Mouse (Mus musculus) neural tube, embryonic 15.5 days (tissue): ENCODE measurements around the gene Lrfn1. TPM values are rescaled to one million over a fixed set of nuclear protein-coding genes. Genes with fewer than 3 reads are reported as not detected.
A peak's percentile ranks its signal among the peaks of the same experiment; 100 is the strongest.

ENCODE experiments used
- ATAC-seq: fragments of 200-750 bp; cut with Nextera tagmentation; 2 replicates; pipeline ENCODE4 v1.8.0; 2017; ENCODE audit warnings: mild to moderate bottlenecking, moderate TSS enrichment, moderate library complexity; ENCODE audit not compliant: low FRiP score
- H3K27ac ChIP-seq: fragments of 300-500 bp; sonication (generic); replicated peaks from 2 replicates; pipeline ENCODE4 v1.5.1; 2015; ENCODE audit warnings: mild to moderate bottlenecking, inconsistent platforms
- H3K27me3 ChIP-seq: fragments of 300-500 bp; sonication (generic); replicated peaks from 2 replicates; pipeline ENCODE4 v1.6.1; 2015; ENCODE audit warnings: inconsistent platforms
- H3K36me3 ChIP-seq: fragments of 300-500 bp; sonication (generic); 2 replicates; pipeline ENCODE4 v1.6.1; 2015; ENCODE audit warnings: inconsistent platforms
- H3K4me1 ChIP-seq: fragments of 300-500 bp; sonication (generic); 2 replicates; pipeline ENCODE4 v1.6.1; 2015; ENCODE audit warnings: inconsistent platforms
- H3K4me2 ChIP-seq: fragments of 300-500 bp; sonication (generic); 2 replicates; pipeline ENCODE4 v1.6.1; 2015; ENCODE audit warnings: inconsistent platforms, mild to moderate bottlenecking, moderate library complexity
- H3K4me3 ChIP-seq: fragments of 300-500 bp; sonication (generic); replicated peaks from 2 replicates; pipeline ENCODE4 v1.5.1; 2015; ENCODE audit warnings: mild to moderate bottlenecking, inconsistent platforms
- H3K9ac ChIP-seq: fragments of 300-500 bp; sonication (generic); replicated peaks from 2 replicates; pipeline ENCODE4 v1.6.1; 2015; ENCODE audit warnings: mild to moderate bottlenecking, inconsistent platforms
- H3K9me3 ChIP-seq: fragments of 300-500 bp; sonication (generic); replicated peaks from 2 replicates; pipeline ENCODE4 v1.6.1; 2016; ENCODE audit warnings: inconsistent platforms
- WGBS: fragments of 180-500 bp; shearing (Covaris S2); methylation state at CpG from one replicate; pipeline ENCODE4 v1.1.7; 2015; ENCODE audit warnings: mixed read lengths; 5-methylcytosine and 5-hydroxymethylcytosine counted together
- polyA plus RNA-seq: library from polyadenylated mRNA; unstranded; fragments of >200 nt; fragmentation: Nextera tagmentation; extraction: Ambion mirVana; gene quantifications from 2 replicates; pipeline ENCODE4 v1.2.1, GENCODE M21; 2015

Lrfn1 gene
- 16.0 and 18.7 TPM in 2 replicates for polyA plus RNA-seq

DNA sequence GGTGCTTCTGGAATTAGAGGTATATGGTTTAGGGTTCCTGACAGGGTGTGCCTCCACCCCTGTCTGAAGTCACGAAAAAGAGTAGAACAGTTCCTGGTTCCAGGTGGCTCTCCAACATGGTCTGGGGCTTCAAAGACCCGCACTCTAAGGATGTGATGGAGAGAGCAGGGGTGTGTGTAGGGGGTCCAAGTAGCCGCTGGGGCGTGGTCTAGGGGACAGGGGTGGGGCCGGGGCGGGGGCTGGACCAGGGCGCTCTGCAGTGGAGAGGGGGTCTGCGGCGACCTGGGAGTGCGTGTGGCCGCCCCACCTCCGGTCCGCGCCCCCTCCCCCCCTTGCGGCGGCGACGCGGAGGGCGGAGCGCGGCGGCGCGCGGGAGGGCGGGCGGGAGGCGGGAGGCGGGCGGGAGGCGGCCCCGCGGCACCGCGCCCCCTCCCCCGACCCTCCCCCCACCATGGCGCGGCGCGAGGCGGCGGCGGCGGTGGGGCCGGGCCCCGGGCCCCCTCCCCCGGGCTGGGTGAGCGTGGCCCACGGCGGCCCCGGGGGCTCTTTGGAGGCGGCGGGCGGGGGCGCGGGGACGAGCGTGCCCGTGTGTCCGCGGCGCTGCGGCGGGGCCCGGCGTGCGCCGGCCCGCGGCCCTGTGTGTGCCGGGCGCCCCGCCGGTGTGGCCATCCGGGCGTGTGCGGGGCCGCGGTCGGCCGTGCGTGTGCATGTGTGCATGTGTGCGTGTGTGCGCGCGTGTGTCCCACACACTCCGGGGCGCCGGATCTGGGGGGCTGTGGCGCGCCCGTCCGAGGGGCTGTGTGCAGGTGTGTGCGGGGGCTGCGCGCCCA, at the start of gene Lrfn1:
Gene Lrfn1, plus strand, starts transcription at position 450 of the 830 bp plus-strand sequence.
- H3K36me3 ChIP-seq: peaks cover 20% of the 10 kb centered on the region
- WGBS: under 1% methylated on average over 19 of the region's 97 CpGs
- H3K4me3 ChIP-seq: peak within 1 kb of the TSS; percentile 82
- H3K9me3 ChIP-seq: no peaks in the 10 kb centered on the region
- peak; percentile 77 for ATAC-seq
- no peaks in the 10 kb centered on the region for H3K27me3 ChIP-seq
- H3K27ac ChIP-seq: peak within 1 kb of the TSS; percentile 81
- peak within 1 kb of the TSS; percentile 89 for H3K9ac ChIP-seq
- peaks cover 23% of the 10 kb centered on the region for H3K4me1 ChIP-seq
- H3K4me2 ChIP-seq: peak within 1 kb of the TSS; percentile 80

DNA sequence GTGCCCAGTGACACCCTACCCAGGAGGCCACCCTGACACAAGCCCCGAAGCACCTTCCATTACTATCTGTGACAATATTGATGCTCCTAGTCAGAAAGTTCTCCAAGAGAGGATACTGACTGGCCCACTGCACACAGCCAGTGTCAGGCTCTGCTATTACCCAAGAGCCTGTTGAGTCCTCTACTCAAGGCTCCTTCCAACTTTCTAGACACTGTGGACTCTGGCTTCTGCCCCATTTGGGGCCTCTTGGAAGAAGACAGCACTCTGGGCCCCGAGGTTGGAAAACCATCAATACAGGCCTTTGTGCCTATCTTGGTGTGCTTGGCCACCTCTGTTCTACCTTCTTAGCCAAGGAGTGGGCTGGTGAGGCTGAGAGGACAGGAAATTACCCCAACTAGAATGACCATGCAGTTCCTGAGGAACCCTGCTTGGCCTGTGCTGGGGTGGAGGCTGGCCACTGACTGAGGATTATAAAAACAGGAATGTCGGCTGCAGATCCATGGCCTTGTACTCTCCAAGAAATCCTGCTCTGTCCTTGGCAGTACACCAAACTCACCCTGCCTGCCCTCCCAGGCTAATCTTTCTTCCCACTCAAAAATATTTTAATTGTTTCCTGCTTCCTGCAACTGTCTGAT, 40.8 kb upstream of the Lrfn1 start:
- H3K9ac ChIP-seq: no peak overlapping the region
- no peaks in the 10 kb centered on the region for H3K4me1 ChIP-seq
- no peaks in the 10 kb centered on the region for H3K9me3 ChIP-seq
- no peak overlapping the region for H3K27ac ChIP-seq
- H3K36me3 ChIP-seq: peaks cover 84% of the 10 kb centered on the region
- H3K4me2 ChIP-seq: no peak overlapping the region
- no peak for ATAC-seq
- no peaks in the 10 kb centered on the region for H3K27me3 ChIP-seq
- WGBS: 93% methylated on average over 3 of the region's 3 CpGs
- no peak overlapping the region for H3K4me3 ChIP-seq

DNA sequence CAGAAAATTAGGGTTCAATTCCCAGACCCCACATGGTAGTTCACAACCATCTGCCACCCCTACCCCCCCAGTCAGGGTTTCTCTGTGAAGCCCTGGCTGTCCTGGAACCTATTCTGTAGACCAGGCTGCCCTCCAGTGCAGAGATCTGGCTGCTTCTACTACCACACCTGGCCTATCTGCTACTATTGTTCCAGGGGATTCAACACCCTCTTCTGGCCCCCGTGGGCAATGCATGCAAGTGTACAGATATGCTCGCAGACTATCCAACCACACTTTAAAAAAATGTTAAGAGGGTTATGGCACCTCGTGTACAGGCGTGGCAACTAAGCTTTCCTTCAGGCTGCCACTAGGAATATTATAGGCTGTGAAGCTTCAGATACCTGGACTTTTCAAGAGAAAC, 39.0 kb upstream of the Lrfn1 start:
- H3K9ac ChIP-seq: no peak overlapping the region
- H3K36me3 ChIP-seq: peaks cover 82% of the 10 kb centered on the region
- H3K4me3 ChIP-seq: no peak overlapping the region
- H3K27me3 ChIP-seq: no peaks in the 10 kb centered on the region
- H3K4me2 ChIP-seq: no peak overlapping the region
- no peaks in the 10 kb centered on the region for H3K9me3 ChIP-seq
- WGBS: 93% methylated on average over 4 of the region's 4 CpGs
- H3K27ac ChIP-seq: no peak overlapping the region
- no peaks in the 10 kb centered on the region for H3K4me1 ChIP-seq
- no peak for ATAC-seq

DNA sequence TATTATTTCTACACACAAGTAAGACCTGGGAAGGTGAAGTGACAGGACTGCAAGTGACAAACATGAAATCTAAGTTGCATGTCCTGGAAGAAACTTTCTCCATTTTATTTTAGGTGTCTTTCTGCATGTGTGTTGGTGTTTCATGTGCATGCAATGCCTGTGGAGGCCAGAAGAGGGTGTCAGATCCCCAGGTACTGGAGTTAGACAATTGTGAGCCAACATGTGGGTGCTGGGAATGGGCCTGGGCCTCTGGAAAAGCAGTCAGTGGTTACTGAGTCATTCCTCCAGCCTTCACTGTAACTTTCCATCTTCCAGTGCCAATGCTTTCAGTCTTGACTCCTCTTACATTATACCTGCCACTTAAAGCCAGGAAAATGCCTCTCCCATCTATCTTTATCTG, 34.4 kb upstream of the Lrfn1 start:
- no peak overlapping the region for H3K4me3 ChIP-seq
- 0 out of 2 replicates have a peak, but pooled peaks cover 4% of the 10 kb centered on the region for H3K4me1 ChIP-seq
- H3K9ac ChIP-seq: no peak overlapping the region
- H3K4me2 ChIP-seq: no peak overlapping the region
- no peak overlapping the region for H3K27ac ChIP-seq
- H3K27me3 ChIP-seq: no peaks in the 10 kb centered on the region
- H3K36me3 ChIP-seq: peaks cover 90% of the 10 kb centered on the region
- H3K9me3 ChIP-seq: no peaks in the 10 kb centered on the region
- ATAC-seq: no peak

DNA sequence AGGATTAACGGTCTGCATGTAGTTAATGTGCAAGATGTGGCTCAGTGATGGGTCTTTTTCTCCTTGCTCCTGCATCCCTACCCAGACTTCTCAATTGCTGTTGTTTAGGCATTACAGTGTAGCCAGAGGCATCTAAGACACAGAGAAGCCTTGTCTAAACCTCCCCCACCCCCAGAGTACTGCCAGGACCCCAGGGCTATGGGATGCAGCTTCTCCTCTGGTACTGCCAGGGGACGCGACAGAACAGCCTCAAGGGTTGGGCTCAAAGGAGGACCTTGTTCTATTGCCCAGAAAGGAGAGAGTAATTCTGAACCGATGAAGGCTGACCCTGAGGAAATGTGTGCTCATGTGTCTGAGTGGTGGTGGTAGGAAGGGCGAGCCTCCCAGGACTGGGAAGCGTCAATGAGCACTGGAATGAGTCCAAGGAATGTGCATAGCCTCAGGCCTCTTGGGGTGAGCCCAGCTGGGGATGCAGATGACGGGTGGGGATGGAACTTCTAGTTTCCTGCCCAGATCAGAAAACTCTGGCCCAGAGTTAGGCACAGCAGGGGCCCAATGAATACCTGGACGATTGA, 33.6 kb upstream of the Lrfn1 start:
- Histone ChIP-seq H3K27me3 (no peaks in the 10 kb centered on the region), H3K9me3 (no peaks in the 10 kb centered on the region), H3K4me1 (0 out of 2 replicates have a peak, but pooled peaks cover 4% of the 10 kb centered on the region), H3K36me3 (peaks cover 90% of the 10 kb centered on the region), H3K27ac (0 out of 2 replicates have a peak overlapping the region, but pooled peaks have one; percentile 18), H3K4me3 (no peak overlapping the region), H3K4me2 (no peak overlapping the region), H3K9ac (no peak overlapping the region)
- WGBS: 66% methylated on average over 8 of the region's 8 CpGs
- peak; percentile 38; the same call in 1 of the 2 replicates for ATAC-seq

DNA sequence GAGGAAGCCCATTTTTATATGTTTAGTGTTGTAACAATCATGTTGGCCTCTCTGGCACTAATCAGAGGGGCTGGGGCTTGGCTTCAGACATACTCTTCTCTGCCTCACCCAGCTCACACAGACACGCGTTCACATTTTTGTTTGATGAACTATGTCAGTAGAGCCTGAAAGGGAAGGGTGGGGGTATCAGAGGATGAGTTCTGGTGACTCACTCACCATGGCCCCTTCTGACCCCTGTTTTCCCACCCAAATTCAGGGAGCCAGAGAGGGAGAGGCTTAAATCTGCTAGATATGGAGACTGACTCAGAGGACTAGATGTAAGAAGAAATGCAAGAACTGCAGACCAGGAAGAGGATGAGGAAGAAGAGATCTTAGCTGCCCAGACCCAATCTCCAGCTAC, 32.4 kb upstream of the Lrfn1 start:
- Histone ChIP-seq H3K4me3 (no peak overlapping the region), H3K4me2 (no peak overlapping the region), H3K9ac (no peak overlapping the region), H3K9me3 (no peaks in the 10 kb centered on the region), H3K36me3 (peaks cover 83% of the 10 kb centered on the region), H3K27me3 (no peaks in the 10 kb centered on the region), H3K27ac (no peak overlapping the region), H3K4me1 (0 out of 2 replicates have a peak, but pooled peaks cover 4% of the 10 kb centered on the region)
- WGBS: 96% methylated on average over 2 of the region's 2 CpGs
- no peak for ATAC-seq

DNA sequence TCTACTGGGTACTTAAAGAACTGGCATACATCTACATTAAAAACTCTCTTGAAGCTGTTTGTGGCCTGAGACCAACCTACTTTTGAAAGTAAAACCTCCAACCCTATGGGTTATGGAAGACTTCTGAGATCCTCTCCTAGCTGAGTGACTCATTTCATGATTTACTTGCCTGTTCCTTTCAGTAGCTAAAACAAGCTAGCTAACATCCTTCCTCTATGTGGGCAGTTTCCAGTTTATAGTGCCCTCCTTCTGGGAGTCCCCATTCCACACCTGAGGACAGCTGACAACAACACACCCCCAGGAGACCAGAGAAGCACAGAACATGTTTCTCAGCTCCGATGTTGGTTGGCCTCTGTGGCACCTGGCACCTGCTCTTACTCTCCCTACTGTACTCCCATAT, 28.8 kb upstream of the Lrfn1 start:
- H3K36me3 ChIP-seq: peaks cover 54% of the 10 kb centered on the region

DNA sequence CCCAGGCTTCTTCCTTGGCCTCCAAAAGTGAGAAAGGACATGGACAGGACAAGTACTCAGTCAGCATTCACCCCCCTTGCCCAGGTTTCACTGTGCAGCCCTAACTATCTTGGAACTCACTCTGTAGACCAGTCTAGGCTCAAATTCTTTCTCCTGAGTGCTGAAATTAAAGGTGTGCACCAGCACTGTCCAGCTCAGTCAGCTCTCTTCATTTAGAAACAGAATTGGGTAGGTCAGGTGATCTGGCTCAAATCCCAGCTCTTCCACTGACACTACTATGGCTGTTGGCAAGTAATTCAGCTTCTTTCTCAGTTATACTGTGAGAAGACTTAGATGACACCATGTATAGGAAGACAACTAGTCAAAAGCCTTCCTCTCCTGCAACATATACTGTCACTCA, 24.0 kb upstream of the Lrfn1 start:
- ATAC-seq: no peak
- Histone ChIP-seq H3K9me3 (no peaks in the 10 kb centered on the region), H3K4me1 (peaks cover 26% of the 10 kb centered on the region), H3K4me2 (no peak overlapping the region), H3K4me3 (no peak overlapping the region), H3K27ac (no peak overlapping the region), H3K27me3 (no peaks in the 10 kb centered on the region), H3K9ac (no peak overlapping the region), H3K36me3 (peaks cover 20% of the 10 kb centered on the region)

More for the DNA sequence above, 28.8 kb upstream of the Lrfn1 start:
- Histone ChIP-seq H3K4me2 (no peak overlapping the region), H3K27me3 (no peaks in the 10 kb centered on the region), H3K27ac (no peak overlapping the region), H3K4me1 (0 out of 2 replicates have a peak, but pooled peaks cover 9% of the 10 kb centered on the region), H3K9ac (no peak overlapping the region), H3K9me3 (no peaks in the 10 kb centered on the region), H3K4me3 (no peak overlapping the region)
- no peak for ATAC-seq
- 92% methylated on average over 1 of the region's 1 CpGs for WGBS

DNA sequence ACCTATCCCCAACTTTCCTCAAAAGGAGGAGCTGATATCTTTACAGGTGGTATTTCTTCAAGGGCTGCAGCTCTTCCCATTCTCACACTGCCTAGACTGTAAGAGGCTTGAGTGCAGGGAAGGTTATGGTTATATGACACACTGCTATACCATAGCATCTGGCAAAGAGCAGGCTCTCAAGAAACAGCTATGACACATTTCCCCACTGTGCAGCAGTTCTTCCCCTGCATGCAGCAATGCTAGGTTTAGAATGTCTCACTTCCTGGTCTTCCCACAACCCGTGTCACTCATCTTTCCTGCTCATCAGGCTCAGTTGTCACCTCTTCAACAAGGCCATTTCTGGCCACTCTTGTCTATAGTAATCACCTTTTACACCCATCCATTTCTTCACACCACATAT, 21.3 kb upstream of the Lrfn1 start:
- Histone ChIP-seq H3K9me3 (no peaks in the 10 kb centered on the region), H3K4me2 (no peak overlapping the region), H3K27ac (no peak overlapping the region), H3K4me1 (peaks cover 53% of the 10 kb centered on the region), H3K9ac (no peak overlapping the region), H3K27me3 (no peaks in the 10 kb centered on the region), H3K36me3 (peaks cover 11% of the 10 kb centered on the region; the same call in 1 of the 2 replicates), H3K4me3 (no peak overlapping the region)
- WGBS: 76% methylated on average over 1 of the region's 1 CpGs
- ATAC-seq: no peak

DNA sequence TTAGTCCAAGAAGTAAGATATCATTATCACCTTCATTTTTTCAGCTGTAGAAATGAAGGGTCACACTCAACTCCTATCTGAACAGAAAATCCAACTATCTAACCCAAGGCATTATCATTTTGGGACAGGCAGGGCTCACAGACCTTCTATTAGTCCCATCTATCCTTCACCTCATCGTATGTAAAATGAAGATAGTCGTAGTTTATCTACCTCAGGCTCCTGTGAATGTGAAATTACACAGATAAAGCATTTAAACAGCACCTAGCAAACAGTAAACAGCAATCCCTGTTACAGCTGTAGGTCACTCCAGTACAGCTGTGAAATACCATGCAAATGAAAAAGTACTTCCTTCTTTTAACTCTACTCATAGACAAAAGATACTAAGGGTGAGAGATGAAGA, 19.5 kb upstream of the Lrfn1 start:
- Histone ChIP-seq H3K4me1 (peaks cover 59% of the 10 kb centered on the region), H3K9me3 (no peaks in the 10 kb centered on the region), H3K4me2 (no peak overlapping the region), H3K27me3 (no peaks in the 10 kb centered on the region), H3K4me3 (no peak overlapping the region), H3K9ac (no peak overlapping the region), H3K36me3 (peaks cover 11% of the 10 kb centered on the region; the same call in 1 of the 2 replicates), H3K27ac (no peak overlapping the region)
- ATAC-seq: no peak
- 97% methylated on average over 2 of the region's 2 CpGs for WGBS

DNA sequence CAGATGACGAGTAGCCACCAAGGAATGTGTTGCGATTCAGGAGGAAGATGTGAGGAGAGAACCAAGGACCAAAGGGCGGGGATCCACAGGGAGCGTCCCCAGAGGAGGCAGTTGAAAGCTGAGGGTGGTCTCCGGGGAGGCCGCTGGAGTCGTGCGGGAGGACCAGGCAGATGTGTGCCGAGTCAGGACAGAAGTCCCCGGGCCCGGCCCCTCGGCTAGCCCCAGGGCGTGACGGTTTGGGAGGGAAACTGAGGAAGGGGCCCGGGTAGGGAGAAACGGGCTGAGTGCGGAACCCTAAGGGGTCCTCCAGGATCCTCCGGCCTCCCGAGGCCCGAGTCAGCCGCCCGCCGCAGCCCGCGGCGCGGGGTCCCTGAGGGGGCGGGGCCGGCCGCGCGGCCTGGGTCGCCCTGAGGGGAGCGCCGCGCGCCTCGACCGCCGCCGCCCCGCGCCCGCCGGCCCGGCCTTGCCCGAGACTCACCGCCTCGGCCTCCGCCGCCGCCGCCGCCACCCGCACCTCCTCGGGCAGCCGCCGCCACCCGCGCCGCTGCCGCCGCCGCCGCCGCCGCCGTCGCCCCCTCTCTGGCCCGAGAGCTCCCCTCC, 16.0 kb upstream of the Lrfn1 start:
- WGBS: under 1% methylated on average over 17 of the region's 70 CpGs

More for the DNA sequence above, 16.0 kb upstream of the Lrfn1 start:
- no peaks in the 10 kb centered on the region for H3K9me3 ChIP-seq
- peaks cover 9% of the 10 kb centered on the region; the same call in 1 of the 2 replicates for H3K36me3 ChIP-seq
- ATAC-seq: peak; percentile 13
- no peaks in the 10 kb centered on the region for H3K27me3 ChIP-seq
- H3K4me1 ChIP-seq: peaks cover 51% of the 10 kb centered on the region
- H3K4me2 ChIP-seq: peak overlapping the region; percentile 84
- peak overlapping the region; percentile 71 for H3K9ac ChIP-seq
- H3K4me3 ChIP-seq: peak overlapping the region; percentile 56
- peak overlapping the region; percentile 54 for H3K27ac ChIP-seq
